Mouse (Mus musculus) ES-Bruce4 (cell line): ENCODE data around the gene Ube2a.

Experiments used
- CTCF ChIP-seq: IDR thresholded peaks from one replicate; pipeline ENCODE4 v1.8.1; 2011; ENCODE audit warnings: low read depth, low read length
- EP300 ChIP-seq: IDR thresholded peaks from 2 replicates; pipeline ENCODE4 v1.6.1; 2011; ENCODE audit warnings: low read depth, low read length; ENCODE audit not compliant: insufficient read depth

DNA sequence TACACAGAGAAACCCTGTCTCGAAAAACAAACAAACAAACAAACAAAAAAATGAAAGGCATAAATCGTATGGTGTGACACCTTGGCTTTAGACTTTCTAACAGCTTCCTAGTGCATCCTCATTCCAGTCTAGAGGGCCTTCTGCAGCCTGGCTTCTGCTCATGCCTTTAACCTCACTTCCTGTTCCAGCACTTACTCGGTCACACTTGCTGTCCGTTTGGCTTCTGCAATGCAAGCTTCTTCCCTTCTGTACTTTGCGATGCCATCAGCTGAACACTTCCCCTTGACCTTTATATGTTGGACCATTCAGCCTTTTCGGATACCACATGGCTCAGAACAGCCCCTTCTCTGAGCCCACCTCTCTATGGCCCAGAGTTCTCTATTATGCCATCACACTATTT is 32.0 kb upstream of the Ube2a start:
- TF ChIP-seq CTCF (no peak), EP300 (no peak)
